Mouse (Mus musculus) limb, embryonic 14.5 days (tissue): ENCODE data around the gene Trpm3. TPM values are rescaled to one million over a fixed set of nuclear protein-coding genes. Genes with fewer than 3 reads are reported as not detected.
A peak's percentile ranks its signal among the peaks of the same experiment; 100 is the strongest.

Experiments used
- ATAC-seq: fragments of 200-750 bp; cut with Nextera tagmentation; 2 replicates; pipeline ENCODE4 v1.8.0; 2017; ENCODE audit warnings: low read depth, moderate number of reproducible peaks, moderate TSS enrichment; ENCODE audit not compliant: low FRiP score
- DNase-seq: peaks from one replicate; pipeline ENCODE4 v3.0.0-alpha.2; 2015; ENCODE audit warnings: low spot score
- H3K27ac ChIP-seq: fragments of 300-500 bp; sonication (generic); replicated peaks from 2 replicates; pipeline ENCODE4 v1.5.1; 2014; ENCODE audit warnings: low read depth, mild to moderate bottlenecking, low read length, moderate library complexity, mixed read lengths
- H3K27me3 ChIP-seq: fragments of 300-500 bp; sonication (generic); 2 replicates; pipeline ENCODE4 v1.6.1; 2014; ENCODE audit warnings: low read length, mixed read lengths; ENCODE audit not compliant: control insufficient read depth, insufficient read depth
- H3K36me3 ChIP-seq: fragments of 300-500 bp; sonication (generic); 2 replicates; pipeline ENCODE4 v1.6.1; 2014; ENCODE audit warnings: mild to moderate bottlenecking, low read length, moderate library complexity, mixed read lengths; ENCODE audit not compliant: control insufficient read depth, insufficient read depth
- H3K4me1 ChIP-seq: fragments of 300-500 bp; sonication (generic); 2 replicates; pipeline ENCODE4 v1.6.1; 2014; ENCODE audit warnings: antibody characterized with exemption, low read length, mixed read lengths; ENCODE audit not compliant: control insufficient read depth, insufficient read depth
- H3K4me2 ChIP-seq: fragments of 300-500 bp; sonication (generic); replicated peaks from 2 replicates; pipeline ENCODE4 v1.6.1; 2014; ENCODE audit warnings: low read depth, mild to moderate bottlenecking, low read length, moderate library complexity; ENCODE audit not compliant: severe bottlenecking
- H3K4me3 ChIP-seq: fragments of 300-500 bp; sonication (generic); replicated peaks from 2 replicates; pipeline ENCODE4 v1.5.1; 2014; ENCODE audit warnings: low read length
- H3K9ac ChIP-seq: fragments of 300-500 bp; sonication (generic); 2 replicates; pipeline ENCODE4 v1.6.1; 2014; ENCODE audit warnings: mild to moderate bottlenecking, low read depth, low read length, moderate library complexity; ENCODE audit not compliant: severe bottlenecking
- H3K9me3 ChIP-seq: fragments of 300-500 bp; sonication (generic); 2 replicates; pipeline ENCODE4 v1.6.1; 2016; ENCODE audit warnings: low read length; ENCODE audit not compliant: control insufficient read depth
- POLR2A ChIP-seq: fragments of 200-500 bp; IDR thresholded peaks from 2 replicates; pipeline ENCODE4 v1.8.0; 2012; ENCODE audit warnings: inconsistent platforms, mild to moderate bottlenecking, moderate library complexity, borderline replicate concordance; ENCODE audit not compliant: insufficient read depth, insufficient read length; ENCODE audit errors: extremely low read depth
- WGBS: fragments of 180-500 bp; shearing (Covaris S2); extraction: QIAGEN DNeasy Blood & Tissue Kit; methylation state at CpG from one replicate; pipeline ENCODE4 v1.1.7; 2014; 5-methylcytosine and 5-hydroxymethylcytosine counted together
- polyA plus RNA-seq, 2 experiments: library from polyadenylated mRNA; depleted of rRNA in 1 of 2; stranded (reverse) in 1 of 2; unstranded in 1 of 2; fragments of >200 nt; fragmentation: Nextera tagmentation in 1 of 2; extraction: Ambion mirVana in 1 of 2; gene quantifications; 2 replicates each; pipeline versions ENCODE4 v1.2.1 to v1.2.3; 2012 to 2014

Trpm3 gene
- polyA plus RNA-seq, 2 experiments, result 3.7 to 4.1 TPM

GRCm38 (mm10) chr19:22284651-22285050, 145.8 kb downstream of the Trpm3 start:
- no peak overlapping the region for H3K4me2 ChIP-seq
- TF ChIP-seq POLR2A, result no peak
- H3K9ac ChIP-seq, result no peak overlapping the region
- no peaks in the 10 kb centered on the region for H3K9me3 ChIP-seq
- H3K36me3 ChIP-seq, result no peaks in the 10 kb centered on the region
- no peak for ATAC-seq
- no peak overlapping the region for H3K27ac ChIP-seq
- 75% methylated on average over 3 of the region's 3 CpGs for WGBS
- H3K27me3 ChIP-seq, result no peaks in the 10 kb centered on the region
- H3K4me1 ChIP-seq, result no peaks in the 10 kb centered on the region
- H3K4me3 ChIP-seq, result no peak overlapping the region
- no peak for DNase-seq

GRCm38 (mm10) chr19:22292671-22293070, 153.8 kb downstream of the Trpm3 start:
- no peak overlapping the region for H3K27ac ChIP-seq
- no peak for ATAC-seq
- H3K36me3 ChIP-seq, result no peaks in the 10 kb centered on the region
- no peak overlapping the region for H3K9ac ChIP-seq
- H3K4me1 ChIP-seq, result no peaks in the 10 kb centered on the region
- H3K4me2 ChIP-seq, result no peak overlapping the region
- DNase-seq, result no peak
- no peak overlapping the region for H3K4me3 ChIP-seq
- no peaks in the 10 kb centered on the region for H3K27me3 ChIP-seq
- TF ChIP-seq POLR2A, result no peak
- H3K9me3 ChIP-seq, result no peaks in the 10 kb centered on the region
- 89% methylated on average over 6 of the region's 6 CpGs for WGBS

DNA sequence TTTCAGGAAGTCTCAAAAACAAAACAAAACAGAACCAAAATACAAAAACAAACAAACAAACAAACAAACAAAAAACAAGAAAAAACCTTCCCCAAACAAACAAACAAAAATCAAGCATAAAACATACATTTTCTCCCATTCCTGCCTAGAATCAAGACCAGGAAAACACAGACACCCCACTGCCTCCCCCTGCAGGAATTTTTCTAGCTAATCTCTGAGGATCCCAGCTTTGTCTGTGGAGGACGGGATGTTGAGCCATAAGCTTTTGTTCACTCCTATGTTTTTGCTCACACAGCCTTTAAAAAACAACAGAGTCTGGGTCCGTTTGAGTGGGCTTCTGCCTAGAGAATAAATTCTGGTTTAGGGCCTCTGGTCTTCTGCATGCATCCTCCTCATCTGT, 162.1 kb downstream of the Trpm3 start:
- DNase-seq (no peak), ATAC-seq (no peak)
- Histone ChIP-seq H3K4me1 (0 out of 2 replicates have a peak, but pooled peaks cover 4% of the 10 kb centered on the region), H3K27me3 (no peaks in the 10 kb centered on the region), H3K9me3 (no peaks in the 10 kb centered on the region), H3K27ac (no peak overlapping the region), H3K4me2 (no peak overlapping the region), H3K4me3 (no peak overlapping the region), H3K36me3 (no peaks in the 10 kb centered on the region), H3K9ac (no peak overlapping the region)
- WGBS, result 60% methylated on average over 2 of the region's 2 CpGs
- no peak for TF ChIP-seq POLR2A

DNA sequence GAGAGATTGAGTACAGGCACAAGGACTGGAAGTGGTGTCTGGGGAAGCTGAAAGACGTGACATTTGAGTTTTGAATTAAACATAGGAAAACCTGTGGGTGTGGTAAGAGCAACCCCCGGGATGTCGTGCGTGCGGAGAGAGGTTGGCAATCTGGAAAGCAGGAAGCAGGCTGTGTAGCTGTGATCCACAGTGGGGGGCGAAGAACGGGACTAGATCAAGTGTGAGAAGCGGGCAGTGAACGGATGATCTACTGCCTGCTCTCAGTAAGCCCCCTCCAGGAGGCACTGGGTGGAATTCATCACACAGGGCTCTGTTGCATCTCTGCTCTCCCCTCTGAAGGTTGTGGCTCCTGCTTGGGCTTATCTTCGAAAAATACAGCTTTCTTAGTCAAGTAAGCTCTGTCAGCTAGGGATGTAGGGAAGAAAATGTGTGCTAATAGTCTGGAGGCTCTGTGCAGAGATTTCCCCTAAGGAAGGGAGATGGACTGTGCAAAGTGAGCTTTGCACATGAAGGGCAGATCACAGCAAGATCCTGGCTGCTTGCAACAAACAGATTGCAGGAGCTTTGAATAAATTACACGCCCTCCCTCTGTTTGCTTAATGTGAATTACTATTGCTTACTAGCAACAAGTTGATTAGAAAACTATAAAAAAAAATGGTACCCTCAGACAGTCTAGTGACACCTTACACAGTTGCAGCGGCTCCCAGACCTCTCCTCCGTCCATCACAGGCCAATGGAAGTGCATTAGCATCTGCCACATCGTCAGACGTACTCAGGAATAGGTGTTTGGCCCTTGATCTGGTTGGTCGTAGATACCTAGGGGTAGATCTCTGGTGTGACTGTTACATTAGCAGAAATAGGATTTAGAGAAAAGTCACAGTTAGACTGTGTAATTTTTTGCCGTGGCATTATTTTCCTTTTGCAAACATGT, 164.4 kb downstream of the Trpm3 start:
- Histone ChIP-seq H3K9me3 (no peaks in the 10 kb centered on the region), H3K27me3 (no peaks in the 10 kb centered on the region), H3K9ac (no peak overlapping the region), H3K4me3 (no peak overlapping the region), H3K4me1 (0 out of 2 replicates have a peak, but pooled peaks cover 4% of the 10 kb centered on the region), H3K36me3 (no peaks in the 10 kb centered on the region), H3K27ac (no peak overlapping the region), H3K4me2 (no peak overlapping the region)
- TF ChIP-seq POLR2A, result no peak
- DNase-seq (no peak), ATAC-seq (no peak)
- 27% methylated on average over 17 of the region's 17 CpGs for WGBS

- H3K9ac ChIP-seq, result 0 out of 2 replicates have a peak overlapping the region, but pooled peaks have one; percentile 25
- peak; percentile 96 for DNase-seq
- TF ChIP-seq POLR2A, result no peak
- peak overlapping the region; percentile 28 for H3K4me3 ChIP-seq
- peak overlapping the region; percentile 53 for H3K4me2 ChIP-seq
- H3K27me3 ChIP-seq, result no peaks in the 10 kb centered on the region
- 0 out of 2 replicates have a peak, but pooled peaks cover 4% of the 10 kb centered on the region for H3K4me1 ChIP-seq
- H3K9me3 ChIP-seq, result no peaks in the 10 kb centered on the region
- WGBS, result 3% methylated on average over 17 of the region's 18 CpGs
- H3K27ac ChIP-seq, result no peak overlapping the region
- ATAC-seq, result peak; percentile 73
- no peaks in the 10 kb centered on the region for H3K36me3 ChIP-seq
Measured at GRCm38 (mm10) chr19:22303952-22304655, 165.3 kb downstream of the Trpm3 start.
